Mouse (Mus musculus): ENCODE results near the gene Gm49776. TPM values are rescaled to one million over a fixed set of nuclear protein-coding genes. Genes with fewer than 3 reads are reported as not detected.

The Gm49776 gene
- polyA plus RNA-seq, 1 experiment from 2014 or later, result 0.67 TPM

DNA sequence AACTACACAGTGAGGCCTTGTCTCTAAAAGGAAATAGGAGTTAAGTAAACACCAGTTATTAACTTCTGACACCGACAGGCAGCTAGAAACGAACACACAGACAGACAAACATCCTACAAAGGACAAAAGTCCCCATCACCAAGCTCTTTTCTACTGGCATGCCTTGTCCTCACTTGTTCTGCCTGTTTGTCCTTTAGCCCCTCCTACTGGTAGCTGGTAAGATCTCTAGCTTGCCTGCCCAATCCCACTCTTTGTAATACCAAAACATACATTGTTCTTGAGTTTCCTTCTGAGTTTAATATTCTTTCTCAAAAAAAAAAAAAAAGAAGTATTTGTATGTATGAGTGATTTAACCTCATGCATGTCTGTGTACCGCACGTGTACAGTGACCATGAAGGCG, 10.1 kb upstream of the Gm49776 start:
- Histone ChIP-seq H3K4me2 (replicated peaks; ENCODE audit: low read depth) (no peak overlapping the region), H3K4me3 (ENCODE audit: low read depth, low read length) (no peak overlapping the region), H3K27me3 (ENCODE audit: control insufficient read depth, insufficient read depth, low read length) (no peaks in the 10 kb centered on the region), H3K9me3 (ENCODE audit: control insufficient read depth, low read length) (no peaks in the 10 kb centered on the region), H3K27ac (replicated peaks) (no peak overlapping the region), H3K9ac (ENCODE audit: low read length) (no peak overlapping the region), H3K4me1 (replicated peaks; ENCODE audit: control insufficient read depth, insufficient read depth) (no peaks in the 10 kb centered on the region), H3K36me3 (ENCODE audit: control insufficient read depth, insufficient read depth, low read length) (peaks cover 13% of the 10 kb centered on the region)
- DNase-seq (ENCODE audit: low spot score) (no peak), ATAC-seq (ENCODE audit: low FRiP score, low TSS enrichment) (no peak)
- TF ChIP-seq EP300 (optimal IDR thresholded peaks at IDR 0.05), result no peak
- TF ChIP-seq CTCF (IDR thresholded peaks at IDR 0.05; ENCODE audit: low read depth), result peak; percentile 58
- WGBS, result 75% methylated on average over 5 of the region's 5 CpGs

DNA sequence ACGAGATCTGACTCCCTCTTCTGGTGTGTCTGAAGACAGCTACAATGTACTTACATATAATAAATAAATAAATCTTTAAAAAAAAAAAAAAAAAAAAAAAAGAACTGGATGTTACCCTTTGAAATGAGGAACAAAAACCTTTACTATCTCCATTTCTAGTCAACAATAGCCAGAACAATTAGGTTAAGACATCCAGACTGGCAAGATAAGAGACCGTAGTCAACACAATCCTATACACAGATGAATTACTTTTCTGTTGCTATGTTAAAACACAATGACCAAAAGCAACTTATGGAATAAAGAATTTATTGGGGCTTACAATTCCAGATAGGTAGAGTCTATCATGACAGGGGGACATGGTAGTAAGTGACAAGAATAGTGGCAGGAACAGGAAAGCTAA, 6.9 kb upstream of the Gm49776 start:
- Histone ChIP-seq H3K4me3 (ENCODE audit: low read depth, low read length) (no peak overlapping the region), H3K4me1 (replicated peaks; ENCODE audit: control insufficient read depth, insufficient read depth) (no peaks in the 10 kb centered on the region), H3K27ac (replicated peaks) (no peak overlapping the region), H3K36me3 (ENCODE audit: control insufficient read depth, insufficient read depth, low read length) (peaks cover 14% of the 10 kb centered on the region), H3K9me3 (ENCODE audit: control insufficient read depth, low read length) (no peaks in the 10 kb centered on the region), H3K9ac (ENCODE audit: low read length) (no peak overlapping the region), H3K27me3 (ENCODE audit: control insufficient read depth, insufficient read depth, low read length) (no peaks in the 10 kb centered on the region), H3K4me2 (replicated peaks; ENCODE audit: low read depth) (no peak overlapping the region)
- TF ChIP-seq EP300 (optimal IDR thresholded peaks at IDR 0.05) (no peak), CTCF (IDR thresholded peaks at IDR 0.05; ENCODE audit: low read depth) (no peak)
- DNase-seq (ENCODE audit: low spot score) (no peak), ATAC-seq (ENCODE audit: low FRiP score, low TSS enrichment) (no peak)
- WGBS, result 76% methylated on average over 2 of the region's 2 CpGs

DNA sequence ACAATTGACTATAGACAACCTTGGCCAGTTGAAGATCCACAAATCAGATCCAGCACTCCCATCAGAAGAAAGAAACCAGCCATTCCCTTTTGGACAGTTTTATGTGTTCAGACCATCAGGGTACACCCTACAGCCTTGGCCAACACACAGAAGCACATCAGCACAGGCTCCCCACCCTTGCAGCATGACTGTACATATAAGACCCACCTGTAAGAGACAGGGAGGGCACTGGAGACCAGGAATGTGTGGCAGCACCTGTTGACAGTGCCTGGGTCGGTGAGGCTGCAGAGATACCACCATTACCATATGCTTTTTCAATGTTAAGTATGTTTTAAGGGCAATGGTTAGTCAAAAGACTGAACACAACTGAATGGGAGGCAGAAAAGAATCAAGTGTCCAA, 4.3 kb downstream of the Gm49776 start:
- Histone ChIP-seq H3K4me1 (replicated peaks; ENCODE audit: control insufficient read depth, insufficient read depth) (0 out of 2 replicates have a peak, but pooled peaks cover 5% of the 10 kb centered on the region), H3K27ac (replicated peaks) (no peak overlapping the region), H3K4me2 (replicated peaks; ENCODE audit: low read depth) (no peak overlapping the region), H3K4me3 (ENCODE audit: low read depth, low read length) (no peak overlapping the region), H3K9ac (ENCODE audit: low read length) (no peak overlapping the region), H3K36me3 (ENCODE audit: control insufficient read depth, insufficient read depth, low read length) (peaks cover 34% of the 10 kb centered on the region), H3K9me3 (ENCODE audit: control insufficient read depth, low read length) (no peaks in the 10 kb centered on the region), H3K27me3 (ENCODE audit: control insufficient read depth, insufficient read depth, low read length) (no peaks in the 10 kb centered on the region)
- no peak for TF ChIP-seq EP300 (optimal IDR thresholded peaks at IDR 0.05)
- TF ChIP-seq CTCF (IDR thresholded peaks at IDR 0.05; ENCODE audit: low read depth), result no peak
- no peak for DNase-seq (ENCODE audit: low spot score)
- 64% methylated on average over 1 of the region's 1 CpGs for WGBS
- ATAC-seq (ENCODE audit: low FRiP score, low TSS enrichment), result no peak

DNA sequence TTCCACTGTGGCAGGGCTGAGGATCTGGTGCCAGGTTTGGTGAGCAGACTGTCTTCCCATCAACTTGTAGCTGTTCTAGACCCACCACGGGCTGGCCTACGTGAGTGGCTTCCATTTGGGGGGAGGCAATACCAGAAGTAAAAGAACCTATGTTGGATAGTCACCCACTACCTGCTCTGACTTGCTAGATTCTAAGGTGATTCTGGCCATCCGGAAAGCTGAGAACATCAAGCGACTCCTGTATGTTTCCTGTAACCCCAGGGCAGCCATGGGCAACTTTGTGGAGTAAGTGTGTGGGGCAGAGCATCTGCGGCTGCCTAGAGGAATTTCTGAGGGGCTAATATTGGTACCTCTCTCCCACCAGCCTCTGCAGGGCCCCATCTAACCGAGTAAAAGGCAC, 5.4 kb downstream of the Gm49776 start:
- 82% methylated on average over 6 of the region's 6 CpGs for WGBS
- H3K27me3 ChIP-seq (ENCODE audit: control insufficient read depth, insufficient read depth, low read length), result no peaks in the 10 kb centered on the region
- no peak overlapping the region for H3K4me2 ChIP-seq (replicated peaks; ENCODE audit: low read depth)
- TF ChIP-seq EP300 (optimal IDR thresholded peaks at IDR 0.05) (no peak), CTCF (IDR thresholded peaks at IDR 0.05; ENCODE audit: low read depth) (no peak)
- no peaks in the 10 kb centered on the region for H3K9me3 ChIP-seq (ENCODE audit: control insufficient read depth, low read length)
- no peak overlapping the region for H3K27ac ChIP-seq (replicated peaks)
- H3K4me3 ChIP-seq (ENCODE audit: low read depth, low read length), result no peak overlapping the region
- H3K36me3 ChIP-seq (ENCODE audit: control insufficient read depth, insufficient read depth, low read length), result peaks cover 29% of the 10 kb centered on the region
- H3K9ac ChIP-seq (ENCODE audit: low read length), result no peak overlapping the region
- DNase-seq (ENCODE audit: low spot score) (no peak), ATAC-seq (ENCODE audit: low FRiP score, low TSS enrichment) (no peak)
- H3K4me1 ChIP-seq (replicated peaks; ENCODE audit: control insufficient read depth, insufficient read depth), result 0 out of 2 replicates have a peak, but pooled peaks cover 5% of the 10 kb centered on the region

DNA sequence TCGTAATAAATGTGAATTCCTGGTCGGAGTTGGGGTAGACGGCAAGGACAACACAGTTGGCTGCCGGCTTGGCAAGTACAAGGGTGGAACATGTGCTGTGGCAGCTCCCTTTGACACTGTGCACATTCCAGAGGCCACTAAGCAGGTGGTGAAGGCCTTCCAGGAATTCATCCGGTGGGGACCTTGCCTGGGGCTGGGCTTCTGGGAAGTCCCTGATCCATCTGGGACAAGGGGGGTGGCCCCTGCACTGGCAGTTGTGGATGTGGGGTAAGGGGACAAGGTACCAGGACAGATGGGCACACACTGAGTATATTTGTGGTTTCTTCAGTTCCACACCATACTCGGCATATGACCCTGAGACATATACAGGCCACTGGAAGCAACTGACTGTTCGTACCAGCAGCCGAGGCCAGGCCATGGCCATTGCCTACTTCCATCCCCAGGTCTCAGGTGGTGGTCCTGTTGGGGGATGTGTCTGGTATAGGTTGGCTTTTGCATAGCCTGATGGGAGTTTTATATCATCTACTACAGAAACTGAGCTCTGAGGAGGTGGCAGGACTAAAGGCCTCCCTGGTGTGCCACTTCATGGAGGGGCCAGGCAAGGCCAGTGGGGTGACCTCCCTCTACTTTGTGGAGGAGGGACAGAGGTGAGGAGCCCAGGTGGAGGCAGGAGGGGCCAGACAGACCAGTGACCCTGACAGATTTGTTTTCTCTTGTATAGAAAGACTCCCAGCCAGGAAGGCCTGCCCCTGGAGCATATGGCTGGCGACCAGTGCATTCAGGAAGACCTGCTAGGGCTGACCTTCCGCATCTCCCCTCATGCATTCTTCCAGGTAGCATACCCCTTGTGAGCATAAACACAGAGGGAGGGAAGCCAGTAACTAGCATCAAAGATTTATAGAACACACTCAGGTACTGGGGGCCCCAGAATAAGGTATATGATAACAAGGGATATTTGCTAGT, 7.0 kb downstream of the Gm49776 start:
- Histone ChIP-seq H3K4me3 (ENCODE audit: low read depth, low read length) (no peak overlapping the region), H3K4me1 (replicated peaks; ENCODE audit: control insufficient read depth, insufficient read depth) (0 out of 2 replicates have a peak, but pooled peaks cover 5% of the 10 kb centered on the region), H3K9ac (ENCODE audit: low read length) (no peak overlapping the region), H3K4me2 (replicated peaks; ENCODE audit: low read depth) (no peak overlapping the region), H3K27me3 (ENCODE audit: control insufficient read depth, insufficient read depth, low read length) (no peaks in the 10 kb centered on the region), H3K27ac (replicated peaks) (no peak overlapping the region), H3K36me3 (ENCODE audit: control insufficient read depth, insufficient read depth, low read length) (peaks cover 18% of the 10 kb centered on the region), H3K9me3 (ENCODE audit: control insufficient read depth, low read length) (no peaks in the 10 kb centered on the region)
- TF ChIP-seq CTCF (IDR thresholded peaks at IDR 0.05; ENCODE audit: low read depth) (no peak), EP300 (optimal IDR thresholded peaks at IDR 0.05) (no peak)
- ATAC-seq (ENCODE audit: low FRiP score, low TSS enrichment), result no peak
- DNase-seq (ENCODE audit: low spot score), result no peak
- WGBS, result 57% methylated on average over 10 of the region's 10 CpGs

- no peak for DNase-seq (ENCODE audit: low spot score)
- Histone ChIP-seq H3K9ac (ENCODE audit: low read length) (peak overlapping the region; percentile 82; the same call in 1 of the 2 replicates), H3K9me3 (ENCODE audit: control insufficient read depth, low read length) (no peaks in the 10 kb centered on the region), H3K4me1 (replicated peaks; ENCODE audit: control insufficient read depth, insufficient read depth) (0 out of 2 replicates have a peak, but pooled peaks cover 5% of the 10 kb centered on the region), H3K36me3 (ENCODE audit: control insufficient read depth, insufficient read depth, low read length) (peaks cover 12% of the 10 kb centered on the region; the same call in 1 of the 2 replicates), H3K27me3 (ENCODE audit: control insufficient read depth, insufficient read depth, low read length) (no peaks in the 10 kb centered on the region), H3K27ac (replicated peaks) (no peak overlapping the region), H3K4me2 (replicated peaks; ENCODE audit: low read depth) (peak overlapping the region; percentile 87), H3K4me3 (ENCODE audit: low read depth, low read length) (no peak overlapping the region)
- WGBS, result 55% methylated on average over 4 of the region's 4 CpGs
- TF ChIP-seq CTCF (IDR thresholded peaks at IDR 0.05; ENCODE audit: low read depth) (no peak), EP300 (optimal IDR thresholded peaks at IDR 0.05) (no peak)
- ATAC-seq (ENCODE audit: low FRiP score, low TSS enrichment), result no peak
These were observed 7.9 kb downstream of the Gm49776 start for GRCm38 (mm10) chr16:18250231-18250630.

Data from stomach, postnatal 0 days (tissue).